Mouse (Mus musculus) retina, postnatal 1 day (tissue): ENCODE measurements around the gene Pink1.

Experiments
- DNase-seq: peaks from one replicate; pipeline ENCODE4 v3.0.0-alpha.2; 2012

Pink1 gene

GRCm38 (mm10) chr4:138310311-138310910 is 15.7 kb downstream of the Pink1 start:
- no peak for DNase-seq

- no peak for DNase-seq
Observed at GRCm38 (mm10) chr4:138307739-138308138, 18.4 kb downstream of the Pink1 start.

- no peak for DNase-seq
Observed at GRCm38 (mm10) chr4:138307025-138307424, 19.1 kb downstream of the Pink1 start.

- DNase-seq, result peak; percentile 100
Observed at GRCm38 (mm10) chr4:138304340-138305104, 21.6 kb downstream of the Pink1 start, which contains the start of gene Ddost. Gene Ddost (plus strand): TSS chr4:138304730.

- DNase-seq, result no peak
Observed at GRCm38 (mm10) chr4:138303742-138304141, 22.4 kb downstream of the Pink1 start.

GRCm38 (mm10) chr4:138303011-138303410 is 23.1 kb downstream of the Pink1 start:
- DNase-seq, result no peak

- no peak for DNase-seq
Observed at GRCm38 (mm10) chr4:138301271-138301780, 24.8 kb downstream of the Pink1 start.

- DNase-seq, result no peak
Observed at GRCm38 (mm10) chr4:138293949-138294550, 32.1 kb downstream of the Pink1 start.

- peak; percentile 38 for DNase-seq
Observed at GRCm38 (mm10) chr4:138293261-138293948, 32.7 kb downstream of the Pink1 start.

- no peak for DNase-seq
Observed at GRCm38 (mm10) chr4:138292028-138292427, 34.1 kb downstream of the Pink1 start.

GRCm38 (mm10) chr4:138288691-138289090 is 37.4 kb downstream of the Pink1 start:
- DNase-seq, result no peak

GRCm38 (mm10) chr4:138286411-138286810 is 39.7 kb downstream of the Pink1 start:
- no peak for DNase-seq

- DNase-seq, result peak; percentile 94
Observed at GRCm38 (mm10) chr4:138282834-138283233, 43.3 kb downstream of the Pink1 start.

GRCm38 (mm10) chr4:138278346-138278745 is 47.8 kb downstream of the Pink1 start:
- DNase-seq, result no peak

GRCm38 (mm10) chr4:138272011-138272997 is 53.8 kb downstream of the Pink1 start:
- DNase-seq, result no peak

- DNase-seq, result no peak
Observed at GRCm38 (mm10) chr4:138267869-138268268, 58.2 kb downstream of the Pink1 start.
